In genomic region chr15:102981379-102982288, GRCm38 (mm10) we compare ENCODE assay signal across 7 mouse cellular contexts. TPM values are rescaled to one million over a fixed set of nuclear protein-coding genes. Genes with fewer than 3 reads are reported as not detected.
A peak's percentile ranks its signal among the peaks of the same experiment; 100 is the strongest.
DNase-seq lines count a peak whose midpoint lies in the region; ATAC-seq lines count a peak whose summit lies in the region.

No protein-coding gene starts in this region.

- WGBS in forebrain, embryonic 15.5 days = under 1% methylated on average over 87 of the region's 88 CpGs

- no peak overlapping the region for H3K9ac ChIP-seq in forebrain, embryonic 15.5 days (replicated peaks)

- no peaks in the 10 kb centered on the region for H3K36me3 ChIP-seq in forebrain, embryonic 15.5 days

- peaks cover 9% of the 10 kb centered on the region for H3K4me1 ChIP-seq in forebrain, embryonic 15.5 days

- peak overlapping the region; percentile 35 for H3K4me2 ChIP-seq in forebrain, embryonic 15.5 days (replicated peaks)

- H3K27ac ChIP-seq in forebrain, embryonic 15.5 days (replicated peaks) = no peak overlapping the region

- peak; percentile 87 for DNase-seq in 3134 (ENCODE audit: extremely low read depth, insufficient read length, low spot score)
- peak; percentile 60 for DNase-seq in CD4-positive, CD25-positive, alpha-beta regulatory T cell, adult 2 months (ENCODE audit: low read depth, low spot score)
- DNase-seq in kidney, postnatal 10 days = peak; percentile 80
- peak; percentile 60 for DNase-seq in retina, embryonic 14.5 days (ENCODE audit: low spot score)
- no peak for DNase-seq in urinary bladder, adult 2 months (ENCODE audit: low spot score)
- DNase-seq in thymus, postnatal 4 days = no peak

- H3K27me3 ChIP-seq in forebrain, embryonic 15.5 days = peaks cover 98% of the 10 kb centered on the region

- no peak for ATAC-seq in forebrain, embryonic 15.5 days (replicated peaks)

- H3K4me3 ChIP-seq in forebrain, embryonic 15.5 days = peak overlapping the region; percentile 23

- no peaks in the 10 kb centered on the region for H3K9me3 ChIP-seq in forebrain, embryonic 15.5 days

RNA-seq across cellular contexts. Expression of gene Hoxc9, which starts 5.4 kb away (rescaled TPM):
- polyA plus RNA-seq in forebrain, embryonic 15.5 days (2015; fragmentation: Nextera tagmentation; extraction: Ambion mirVana) = not detected in 2 replicates
- 0.36 and 0.46 TPM in 2 replicates for polyA plus RNA-seq in urinary bladder, adult 2 months (2012; rRNA removed)

RNA-seq across cellular contexts. Expression of gene Hoxc8, which starts 8.8 kb away (rescaled TPM):
- not detected in 2 replicates for polyA plus RNA-seq in forebrain, embryonic 15.5 days (2015; fragmentation: Nextera tagmentation; extraction: Ambion mirVana)
- polyA plus RNA-seq in urinary bladder, adult 2 months (2012; rRNA removed) = 0.39 and 0.47 TPM in 2 replicates

RNA-seq across cellular contexts. Expression of gene Hoxc5, which starts 14.4 kb away (rescaled TPM):
- polyA plus RNA-seq in forebrain, embryonic 15.5 days (2015; fragmentation: Nextera tagmentation; extraction: Ambion mirVana) = not detected in 2 replicates
- 0.60 and 1.4 TPM in 2 replicates for polyA plus RNA-seq in urinary bladder, adult 2 months (2012; rRNA removed)

RNA-seq across cellular contexts. Expression of gene Hoxc10, which starts 15.0 kb away (rescaled TPM):
- polyA plus RNA-seq in forebrain, embryonic 15.5 days (2015; fragmentation: Nextera tagmentation; extraction: Ambion mirVana) = not detected in 2 replicates
- polyA plus RNA-seq in urinary bladder, adult 2 months (2012; rRNA removed) = 2.2 and 2.6 TPM in 2 replicates

RNA-seq across cellular contexts. Expression of gene Hoxc6, which starts 16.4 kb away (rescaled TPM):
- not detected in 2 replicates for polyA plus RNA-seq in forebrain, embryonic 15.5 days (2015; fragmentation: Nextera tagmentation; extraction: Ambion mirVana)
- polyA plus RNA-seq in urinary bladder, adult 2 months (2012; rRNA removed) = 2.1 and 2.5 TPM in 2 replicates

Comparison
In these comparisons a context has a peak if more than half of its experiments do, and no peak if none do; other contexts are left out.
1. DNase-seq: peak in 3134 (single experiment), CD4-positive, CD25-positive, alpha-beta regulatory T cell, adult 2 months (single experiment), kidney, postnatal 10 days (single experiment) and retina, embryonic 14.5 days (single experiment); none in urinary bladder, adult 2 months (single experiment) and thymus, postnatal 4 days (single experiment).